Mouse (Mus musculus) ovary, adult 18-20 months (tissue): Measurements from ENCODE around the gene Tspan31.

ENCODE experiments used
- DNase-seq: peaks from one replicate; pipeline ENCODE4 v3.0.0; 2022; ENCODE audit warnings: low spot score, mixed read lengths

The Tspan31 gene

GRCm38 (mm10) chr10:127041774-127042338 is 28.2 kb downstream of the Tspan31 start:
- DNase-seq = peak; percentile 74

GRCm38 (mm10) chr10:127041274-127041766 is 28.7 kb downstream of the Tspan31 start, which contains the start of the genes Mettl1 and Eef1akmt3:
TSS of gene Mettl1 (plus strand) at chr10:127041414.
TSS of gene Eef1akmt3 (minus strand) at chr10:127041513.
- DNase-seq = no peak

- DNase-seq = no peak
These were observed 29.4 kb downstream of the Tspan31 start for GRCm38 (mm10) chr10:127040569-127041214.

GRCm38 (mm10) chr10:127037641-127038040 is 32.4 kb downstream of the Tspan31 start:
- no peak for DNase-seq

GRCm38 (mm10) chr10:127036273-127036672 is 33.8 kb downstream of the Tspan31 start:
- DNase-seq = no peak

GRCm38 (mm10) chr10:127033301-127033741 is 36.7 kb downstream of the Tspan31 start:
- no peak for DNase-seq

- peak; percentile 80 for DNase-seq
These were observed 39.4 kb downstream of the Tspan31 start, which contains the start of gene Tsfm for GRCm38 (mm10) chr10:127030336-127031296. TSS of gene Tsfm (minus strand) at chr10:127030840.

GRCm38 (mm10) chr10:127018422-127018821 is 51.6 kb downstream of the Tspan31 start:
- no peak for DNase-seq
